Mouse (Mus musculus) stomach, postnatal 0 days (tissue): ENCODE data around the gene Nkiras2. TPM values are rescaled to one million over a fixed set of nuclear protein-coding genes. Genes with fewer than 3 reads are reported as not detected.

Source experiments
- ATAC-seq: fragments of 200-750 bp; cut with Nextera tagmentation; 2 replicates; pipeline ENCODE4 v1.8.0; 2017; ENCODE audit not compliant: low FRiP score, low TSS enrichment
- DNase-seq: peaks from one replicate; pipeline ENCODE4 v3.0.0-alpha.2; 2016; ENCODE audit warnings: low spot score
- H3K27ac ChIP-seq: fragments of 300-500 bp; sonication (generic); replicated peaks from 2 replicates; pipeline ENCODE4 v1.5.1; 2014; ENCODE audit warnings: mild to moderate bottlenecking, control low read depth
- H3K27me3 ChIP-seq: fragments of 300-500 bp; sonication (generic); 2 replicates; pipeline ENCODE4 v1.6.1; 2014; ENCODE audit warnings: low read length; ENCODE audit not compliant: control insufficient read depth, insufficient read depth
- H3K36me3 ChIP-seq: fragments of 300-500 bp; sonication (generic); 2 replicates; pipeline ENCODE4 v1.6.1; 2014; ENCODE audit warnings: low read length, mixed read lengths; ENCODE audit not compliant: control insufficient read depth, insufficient read depth
- H3K4me1 ChIP-seq: fragments of 300-500 bp; sonication (generic); replicated peaks from 2 replicates; pipeline ENCODE4 v1.6.1; 2014; ENCODE audit warnings: antibody characterized with exemption; ENCODE audit not compliant: control insufficient read depth, insufficient read depth
- H3K4me2 ChIP-seq: fragments of 300-500 bp; sonication (generic); replicated peaks from 2 replicates; pipeline ENCODE4 v1.6.1; 2014; ENCODE audit warnings: low read depth, mild to moderate bottlenecking, control low read depth, moderate library complexity
- H3K4me3 ChIP-seq: fragments of 300-500 bp; sonication (generic); 2 replicates; pipeline ENCODE4 v1.5.1; 2014; ENCODE audit warnings: low read depth, low read length, control low read depth
- H3K9ac ChIP-seq: fragments of 300-500 bp; sonication (generic); 2 replicates; pipeline ENCODE4 v1.6.1; 2014; ENCODE audit warnings: mild to moderate bottlenecking, low read length, control low read depth, mixed read lengths
- H3K9me3 ChIP-seq: fragments of 300-500 bp; sonication (generic); 2 replicates; pipeline ENCODE4 v1.6.1; 2016; ENCODE audit warnings: low read length; ENCODE audit not compliant: control insufficient read depth
- CTCF ChIP-seq: IDR thresholded peaks from 2 replicates; pipeline ENCODE4 v1.5.1; 2016; ENCODE audit warnings: antibody characterized with exemption, low read depth, mild to moderate bottlenecking, moderate library complexity
- EP300 ChIP-seq: optimal IDR thresholded peaks from 2 replicates; pipeline ENCODE3; 2016; ENCODE audit warnings: antibody characterized with exemption
- WGBS: fragments of 180-500 bp; shearing (Covaris S2); extraction: QIAGEN DNeasy Blood & Tissue Kit; methylation state at CpG from one replicate; pipeline ENCODE4 v1.1.7; 2014; 5-methylcytosine and 5-hydroxymethylcytosine counted together
- polyA plus RNA-seq: library from polyadenylated mRNA; unstranded; fragments of >200 nt; fragmentation: Nextera tagmentation; extraction: Ambion mirVana; gene quantifications from 2 replicates; pipeline ENCODE4 v1.2.1, GENCODE M21; 2015

The Nkiras2 gene
- polyA plus RNA-seq: 59.0 and 63.1 TPM in 2 replicates

DNA sequence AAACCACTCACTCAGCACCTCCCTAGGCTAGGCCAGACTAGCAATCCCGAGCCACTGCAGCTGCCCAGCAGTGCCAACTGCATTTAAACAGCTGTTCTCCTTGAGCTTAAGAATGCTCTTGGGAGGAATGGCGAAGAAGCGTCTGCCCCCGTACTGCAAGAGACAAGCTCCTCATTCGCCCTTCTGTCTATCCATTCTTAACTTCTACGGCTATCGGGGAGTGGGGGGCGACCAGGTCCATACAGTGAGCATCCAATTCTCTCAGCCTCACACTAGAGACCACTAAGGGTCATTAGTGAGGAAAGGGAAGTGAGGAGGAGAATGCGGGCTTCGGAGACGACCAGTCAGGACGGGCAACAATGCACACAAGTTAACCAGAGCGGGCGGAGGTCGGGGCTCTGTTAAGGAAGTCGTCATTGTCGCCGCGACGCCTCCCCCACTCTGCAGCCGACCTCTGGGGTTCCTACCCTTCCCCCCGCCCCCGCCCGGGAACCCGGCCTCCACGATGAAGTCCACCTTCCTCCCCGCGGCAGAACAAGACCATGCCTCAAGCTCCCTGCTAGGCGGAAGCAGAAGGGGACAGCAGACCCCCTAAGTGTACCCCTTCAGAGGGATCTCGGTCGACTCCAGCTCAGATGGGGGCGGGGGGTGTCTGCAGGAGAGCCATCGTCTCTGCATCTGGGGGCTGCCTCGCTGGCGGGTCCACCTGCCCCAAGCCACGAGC, at the start of gene Nkiras2:
TSS of gene Nkiras2 (plus strand) at position 484 of the 724 bp plus-strand sequence.
- peak; percentile 84 for DNase-seq
- H3K27me3 ChIP-seq: no peaks in the 10 kb centered on the region
- 0 out of 2 replicates have a peak, but pooled peaks cover 5% of the 10 kb centered on the region for H3K4me1 ChIP-seq
- TF ChIP-seq EP300: no peak
- no peak for TF ChIP-seq CTCF
- peak within 1 kb of the TSS; percentile 94 for H3K9ac ChIP-seq
- H3K27ac ChIP-seq: peak within 1 kb of the TSS; percentile 95
- no peaks in the 10 kb centered on the region for H3K36me3 ChIP-seq
- WGBS: under 1% methylated on average over 36 of the region's 36 CpGs
- H3K4me3 ChIP-seq: peak within 1 kb of the TSS; percentile 96
- no peaks in the 10 kb centered on the region for H3K9me3 ChIP-seq
- peak; percentile 68 for ATAC-seq
- peak within 1 kb of the TSS; percentile 67 for H3K4me2 ChIP-seq

- no peaks in the 10 kb centered on the region for H3K36me3 ChIP-seq
- TF ChIP-seq CTCF (no peak), EP300 (no peak)
- H3K4me3 ChIP-seq: no peak overlapping the region
- WGBS: 48% methylated on average over 9 of the region's 9 CpGs
- H3K27ac ChIP-seq: no peak overlapping the region
- DNase-seq (no peak), ATAC-seq (no peak)
- H3K9me3 ChIP-seq: no peaks in the 10 kb centered on the region
- no peaks in the 10 kb centered on the region for H3K27me3 ChIP-seq
- H3K4me1 ChIP-seq: no peaks in the 10 kb centered on the region
- no peak overlapping the region for H3K4me2 ChIP-seq
- H3K9ac ChIP-seq: no peak overlapping the region
Observed at GRCm38 (mm10) chr11:100569789-100570188, 49.3 kb upstream of the Nkiras2 start.

DNA sequence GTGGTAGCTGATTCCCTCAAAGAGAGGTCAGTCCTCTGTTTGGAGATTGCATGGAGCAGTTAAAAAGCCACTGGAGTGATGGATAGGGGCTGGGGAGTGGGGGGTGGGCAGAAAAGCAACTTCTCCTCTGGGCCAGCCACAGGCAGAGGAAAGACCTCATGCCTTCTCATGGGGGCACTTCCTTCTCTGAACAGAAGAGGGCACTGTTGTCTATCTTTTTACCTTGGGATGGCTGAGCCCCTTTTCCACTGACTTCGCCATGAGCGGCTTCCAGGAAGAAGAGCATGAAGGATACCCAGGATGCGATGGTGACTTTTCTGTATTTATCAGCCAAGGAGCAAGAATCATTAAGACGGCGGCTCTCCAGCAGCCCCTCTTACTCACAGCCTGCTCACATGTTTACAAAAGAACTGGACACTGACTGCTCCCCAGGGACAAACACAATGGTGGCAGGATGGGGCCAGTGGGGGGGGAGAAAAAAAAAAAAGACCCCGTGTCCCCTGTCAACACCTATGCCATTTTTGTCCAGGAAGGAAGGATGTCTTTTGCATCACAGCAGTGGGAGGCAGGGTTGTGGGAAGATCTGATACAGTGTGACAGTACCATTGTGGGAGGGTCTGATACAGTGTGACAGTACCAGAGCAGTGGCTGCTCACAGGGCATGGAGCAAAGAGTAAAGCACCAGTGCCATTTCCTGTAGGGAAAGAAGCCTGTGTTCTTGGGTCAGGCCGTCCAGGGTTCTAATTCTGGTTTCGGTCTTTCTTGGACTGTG, 48.4 kb upstream of the Nkiras2 start:
- H3K27me3 ChIP-seq: no peaks in the 10 kb centered on the region
- H3K4me2 ChIP-seq: peak overlapping the region; percentile 44
- peak overlapping the region; percentile 14; the same call in 1 of the 2 replicates for H3K4me3 ChIP-seq
- no peaks in the 10 kb centered on the region for H3K4me1 ChIP-seq
- DNase-seq (peak; percentile 68), ATAC-seq (peak; percentile 28; the same call in 1 of the 2 replicates)
- no peaks in the 10 kb centered on the region for H3K36me3 ChIP-seq
- TF ChIP-seq CTCF (peak; percentile 88), EP300 (no peak)
- no peak overlapping the region for H3K27ac ChIP-seq
- WGBS: 10% methylated on average over 8 of the region's 8 CpGs
- H3K9me3 ChIP-seq: no peaks in the 10 kb centered on the region
- no peak overlapping the region for H3K9ac ChIP-seq

GRCm38 (mm10) chr11:100571202-100571567, 47.9 kb upstream of the Nkiras2 start:
- WGBS: 10% methylated on average over 16 of the region's 16 CpGs
- ATAC-seq: no peak
- H3K9ac ChIP-seq: peak overlapping the region; percentile 35; the same call in 1 of the 2 replicates
- H3K4me3 ChIP-seq: peak overlapping the region; percentile 14; the same call in 1 of the 2 replicates
- peak overlapping the region; percentile 44 for H3K4me2 ChIP-seq
- TF ChIP-seq CTCF: no peak
- no peak for TF ChIP-seq EP300
- H3K9me3 ChIP-seq: no peaks in the 10 kb centered on the region
- no peaks in the 10 kb centered on the region for H3K4me1 ChIP-seq
- H3K27ac ChIP-seq: no peak overlapping the region
- H3K27me3 ChIP-seq: no peaks in the 10 kb centered on the region
- H3K36me3 ChIP-seq: no peaks in the 10 kb centered on the region
- DNase-seq: no peak

DNA sequence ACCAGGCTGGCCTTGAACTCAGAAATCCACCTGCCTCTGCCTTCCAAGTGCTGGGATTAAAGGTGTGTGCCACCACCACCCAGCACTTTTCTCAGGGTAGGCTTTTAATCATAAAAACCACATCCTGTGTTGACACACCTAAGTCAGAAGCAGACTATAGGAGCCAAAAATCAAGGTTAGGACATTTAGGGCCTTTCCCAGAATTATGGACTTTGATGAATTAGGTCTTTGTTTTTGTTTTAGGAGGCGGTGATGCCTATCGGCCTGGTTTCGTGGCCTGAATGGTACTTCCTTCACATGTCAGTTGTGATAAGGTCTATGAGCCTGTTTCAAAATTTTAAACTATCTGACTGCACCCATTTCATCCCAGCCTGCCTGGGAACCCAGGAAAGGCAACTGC, 44.9 kb upstream of the Nkiras2 start:
- Histone ChIP-seq H3K9ac (no peak overlapping the region), H3K36me3 (no peaks in the 10 kb centered on the region), H3K27ac (peak overlapping the region; percentile 41; the same call in 1 of the 2 replicates), H3K4me1 (no peaks in the 10 kb centered on the region), H3K4me2 (no peak overlapping the region; the same call in 1 of the 2 replicates), H3K27me3 (no peaks in the 10 kb centered on the region), H3K9me3 (no peaks in the 10 kb centered on the region), H3K4me3 (0 out of 2 replicates have a peak overlapping the region, but pooled peaks have one; percentile 56)
- 91% methylated on average over 3 of the region's 3 CpGs for WGBS
- DNase-seq (no peak), ATAC-seq (no peak)
- no peak for TF ChIP-seq CTCF
- TF ChIP-seq EP300: no peak
